8 mouse cellular contexts compared by ENCODE assay signal in genomic region chr12:47164031-47164717, GRCm38 (mm10).
DNase-seq lines count a peak whose midpoint lies in the region; ATAC-seq and TF ChIP-seq lines count a peak whose summit lies in the region.

No protein-coding gene starts in this region.

- H3K36me3 ChIP-seq in liver, adult 2 months (ENCODE audit: control insufficient read depth, insufficient read depth, low read length) = no peaks in the 10 kb centered on the region
- H3K36me3 ChIP-seq in liver, embryonic 12.5 days = no peaks in the 10 kb centered on the region
- H3K36me3 ChIP-seq in embryonic facial prominence, embryonic 14.5 days (ENCODE audit: control insufficient read depth, insufficient read depth, low read length) = no peaks in the 10 kb centered on the region
- no peaks in the 10 kb centered on the region for H3K36me3 ChIP-seq in heart, embryonic 11.5 days (ENCODE audit: control insufficient read depth, insufficient read depth, low read length)
- no peaks in the 10 kb centered on the region for H3K36me3 ChIP-seq in lung, embryonic 15.5 days

- H3K4me3 ChIP-seq in liver, adult 2 months (ENCODE audit: insufficient read depth, low read depth, low read length) = no peak overlapping the region
- no peak overlapping the region for H3K4me3 ChIP-seq in liver, embryonic 12.5 days
- peak overlapping the region; percentile 19 for H3K4me3 ChIP-seq in embryonic facial prominence, embryonic 14.5 days (ENCODE audit: low read depth, low read length)
- no peak overlapping the region for H3K4me3 ChIP-seq in heart, embryonic 11.5 days (ENCODE audit: low read depth, low read length)
- H3K4me3 ChIP-seq in lung, embryonic 15.5 days = peak overlapping the region; percentile 3; the same call in 1 of the 2 replicates

- H3K9me3 ChIP-seq in liver, embryonic 12.5 days (replicated peaks) = no peaks in the 10 kb centered on the region
- H3K9me3 ChIP-seq in embryonic facial prominence, embryonic 14.5 days (ENCODE audit: control insufficient read depth, low read length) = no peaks in the 10 kb centered on the region
- H3K9me3 ChIP-seq in heart, embryonic 11.5 days (replicated peaks; ENCODE audit: control insufficient read depth, low read length) = no peaks in the 10 kb centered on the region
- no peaks in the 10 kb centered on the region for H3K9me3 ChIP-seq in lung, embryonic 15.5 days

- H3K27me3 ChIP-seq in liver, adult 2 months (ENCODE audit: control insufficient read depth, insufficient read depth, low read length) = no peaks in the 10 kb centered on the region
- no peaks in the 10 kb centered on the region for H3K27me3 ChIP-seq in liver, embryonic 12.5 days (replicated peaks)
- H3K27me3 ChIP-seq in embryonic facial prominence, embryonic 14.5 days (replicated peaks; ENCODE audit: control insufficient read depth, insufficient read depth, low read length) = no peaks in the 10 kb centered on the region
- no peaks in the 10 kb centered on the region for H3K27me3 ChIP-seq in heart, embryonic 11.5 days (ENCODE audit: control insufficient read depth, insufficient read depth, low read length)
- H3K27me3 ChIP-seq in lung, embryonic 15.5 days = no peaks in the 10 kb centered on the region

- DNase-seq in liver, adult 2 months (ENCODE audit: extremely low read depth, low read depth, low spot score) = peak; percentile 16
- DNase-seq in embryonic facial prominence, embryonic 14.5 days (ENCODE audit: low spot score) = peak; percentile 88
- peak; percentile 9 to 19 for DNase-seq in kidney, postnatal 36 days
- peak; percentile 67 for DNase-seq in retina, postnatal 1 day
- no peak for DNase-seq in thymus, postnatal 10 days (ENCODE audit: low spot score in 2 of 2)

- no peak for TF ChIP-seq POLR2A in liver, adult 2 months (IDR thresholded peaks at IDR 0.05; ENCODE audit: extremely low read depth, insufficient read depth, low read length)

- H3K79me2 ChIP-seq in liver, adult 2 months (ENCODE audit: control insufficient read depth, insufficient read depth, low read length) = no peaks in the 10 kb centered on the region

- H3K4me1 ChIP-seq in liver, adult 2 months (ENCODE audit: control insufficient read depth, insufficient read depth, low read length) = no peaks in the 10 kb centered on the region
- no peaks in the 10 kb centered on the region for H3K4me1 ChIP-seq in liver, embryonic 12.5 days
- peaks cover 7% of the 10 kb centered on the region; the same call in 1 of the 2 replicates for H3K4me1 ChIP-seq in embryonic facial prominence, embryonic 14.5 days (ENCODE audit: control insufficient read depth, insufficient read depth, low read length)
- no peaks in the 10 kb centered on the region; the same call in 1 of the 2 replicates for H3K4me1 ChIP-seq in heart, embryonic 11.5 days (ENCODE audit: control insufficient read depth, insufficient read depth, low read length)
- H3K4me1 ChIP-seq in lung, embryonic 15.5 days = peaks cover 20% of the 10 kb centered on the region

- WGBS in liver, adult 2 months = 42% methylated on average over 15 of the region's 15 CpGs
- 39% methylated on average over 15 of the region's 15 CpGs for WGBS in liver, embryonic 12.5 days (ENCODE audit: insufficient replicate concordance)
- WGBS in embryonic facial prominence, embryonic 14.5 days = 19% methylated on average over 15 of the region's 15 CpGs
- WGBS in heart, embryonic 11.5 days (ENCODE audit: insufficient replicate concordance) = 42% methylated on average over 15 of the region's 15 CpGs
- WGBS in lung, embryonic 15.5 days = 19% methylated on average over 15 of the region's 15 CpGs

- no peak for TF ChIP-seq CTCF in liver, adult 2 months (IDR thresholded peaks at IDR 0.05; ENCODE audit: low read depth, low read length)

- H3K4me2 ChIP-seq in liver, embryonic 12.5 days = no peak overlapping the region
- peak overlapping the region; percentile 43 for H3K4me2 ChIP-seq in embryonic facial prominence, embryonic 14.5 days (ENCODE audit: low read depth, low read length)
- peak overlapping the region; percentile 41 for H3K4me2 ChIP-seq in heart, embryonic 11.5 days
- peak overlapping the region; percentile 24 for H3K4me2 ChIP-seq in lung, embryonic 15.5 days

- no peak for ATAC-seq in liver, embryonic 12.5 days
- ATAC-seq in embryonic facial prominence, embryonic 14.5 days (ENCODE audit: low read depth) = peak; percentile 70; the same call in 1 of the 2 replicates
- no peak for ATAC-seq in heart, embryonic 11.5 days (replicated peaks; ENCODE audit: insufficient number of reproducible peaks, low FRiP score, low TSS enrichment)
- peak; percentile 55; the same call in 1 of the 2 replicates for ATAC-seq in lung, embryonic 15.5 days (ENCODE audit: borderline replicate concordance, extremely low read depth, low FRiP score, low TSS enrichment)

- H3K9ac ChIP-seq in liver, adult 2 months (ENCODE audit: low read depth, low read length) = no peak overlapping the region
- H3K9ac ChIP-seq in liver, embryonic 12.5 days = no peak overlapping the region
- no peak overlapping the region for H3K9ac ChIP-seq in embryonic facial prominence, embryonic 14.5 days (ENCODE audit: low read depth, low read length)
- H3K9ac ChIP-seq in heart, embryonic 11.5 days (ENCODE audit: low read depth, low read length) = no peak overlapping the region
- no peak overlapping the region for H3K9ac ChIP-seq in lung, embryonic 15.5 days

- no peak overlapping the region for H3K27ac ChIP-seq in liver, adult 2 months (replicated peaks; ENCODE audit: insufficient read depth, low read depth, low read length)
- H3K27ac ChIP-seq in liver, embryonic 12.5 days = no peak overlapping the region
- no peak overlapping the region for H3K27ac ChIP-seq in embryonic facial prominence, embryonic 14.5 days (replicated peaks; ENCODE audit: low read depth, low read length)
- no peak overlapping the region for H3K27ac ChIP-seq in heart, embryonic 11.5 days (ENCODE audit: low read depth, low read length)
- H3K27ac ChIP-seq in lung, embryonic 15.5 days = no peak overlapping the region

Comparison
In these comparisons a context has a peak if more than half of its experiments do, and no peak if none do; other contexts are left out.
1. DNase-seq: peak in liver, adult 2 months (single experiment), embryonic facial prominence, embryonic 14.5 days (single experiment), kidney, postnatal 36 days (2 of 2) and retina, postnatal 1 day (single experiment); none in thymus, postnatal 10 days (0 of 2).
2. H3K4me3 ChIP-seq: peak in embryonic facial prominence, embryonic 14.5 days (single experiment) and lung, embryonic 15.5 days (single experiment); none in liver, adult 2 months (single experiment), liver, embryonic 12.5 days (single experiment) and heart, embryonic 11.5 days (single experiment).
3. ATAC-seq: peak in embryonic facial prominence, embryonic 14.5 days (single experiment) and lung, embryonic 15.5 days (single experiment); none in liver, embryonic 12.5 days (single experiment) and heart, embryonic 11.5 days (single experiment).